Mouse (Mus musculus) ovary, postnatal 14 days (tissue): ENCODE measurements around the gene Pex14.
A peak's percentile ranks its signal among the peaks of the same experiment; 100 is the strongest.

Experiments used
- DNase-seq: peaks from one replicate; pipeline ENCODE4 v3.0.0; 2022; ENCODE audit warnings: low spot score

Gene Pex14

DNA sequence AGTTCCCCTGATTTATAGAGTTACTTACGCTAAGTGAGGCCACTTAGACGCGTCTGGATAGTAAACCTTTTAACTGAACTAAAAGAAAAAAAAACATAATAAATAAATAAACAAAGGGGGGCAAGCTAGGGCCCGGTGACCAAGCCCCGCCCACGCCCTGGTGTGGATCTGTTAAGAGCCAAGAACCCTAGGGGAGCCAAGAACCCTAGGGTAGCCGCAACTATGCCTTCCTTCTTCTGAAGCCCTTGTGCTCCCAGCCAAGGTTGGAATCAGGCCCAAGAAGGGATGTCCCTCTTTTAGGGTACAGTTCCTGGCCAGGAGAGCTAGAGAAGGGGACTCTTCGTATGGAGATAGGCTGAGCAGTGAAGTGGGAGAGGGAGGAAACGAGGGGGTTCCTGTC lies 176.3 kb downstream of the Pex14 start:
- DNase-seq, result no peak

DNA sequence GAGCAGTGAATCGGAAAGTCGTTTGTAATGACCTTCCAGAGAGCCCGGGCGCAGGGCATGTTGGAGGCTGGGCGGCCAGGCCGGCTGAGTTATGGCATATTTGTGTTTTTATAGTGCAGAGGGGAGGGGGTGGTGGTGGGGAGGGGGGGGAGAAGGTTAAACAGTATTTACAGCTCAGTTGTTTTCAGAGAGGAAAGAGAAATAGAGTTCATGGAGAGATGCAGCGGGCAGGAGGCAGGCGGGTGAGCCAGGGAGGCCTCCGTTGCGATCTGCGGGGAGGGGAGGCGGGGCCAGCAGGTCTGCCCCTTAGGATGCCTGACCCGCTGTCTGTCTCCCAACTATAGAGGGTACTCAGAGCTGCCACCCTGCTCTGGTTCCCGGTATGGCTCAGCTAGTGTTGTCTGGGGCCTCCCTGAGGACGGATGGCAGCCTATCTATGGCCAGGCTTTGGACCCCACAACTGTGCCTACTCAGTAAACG lies 177.4 kb downstream of the Pex14 start:
- DNase-seq, result no peak

DNA sequence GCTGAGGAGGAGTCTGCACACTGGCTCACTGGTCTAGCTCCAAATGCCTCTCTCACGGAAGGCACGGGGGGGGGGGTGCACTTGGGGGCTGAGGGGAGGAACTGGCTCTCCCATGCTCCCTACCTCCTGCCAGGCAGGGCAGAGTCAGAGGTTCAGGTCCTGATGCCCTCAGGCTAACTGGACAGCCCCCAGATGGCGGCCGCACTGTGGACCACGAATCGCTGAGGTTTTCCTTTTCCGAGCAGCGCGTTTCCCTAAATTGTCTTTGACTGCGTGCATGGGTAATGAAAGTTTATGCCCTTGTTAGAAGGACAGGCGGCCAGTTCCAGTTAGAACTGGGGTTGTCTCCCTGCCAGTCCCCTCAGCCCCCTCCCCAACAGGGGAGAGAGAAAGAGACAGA lies 179.1 kb downstream of the Pex14 start:
- no peak for DNase-seq

- DNase-seq, result no peak
These were observed 180.8 kb downstream of the Pex14 start for GRCm38 (mm10) chr4:148918707-148919447.

DNA sequence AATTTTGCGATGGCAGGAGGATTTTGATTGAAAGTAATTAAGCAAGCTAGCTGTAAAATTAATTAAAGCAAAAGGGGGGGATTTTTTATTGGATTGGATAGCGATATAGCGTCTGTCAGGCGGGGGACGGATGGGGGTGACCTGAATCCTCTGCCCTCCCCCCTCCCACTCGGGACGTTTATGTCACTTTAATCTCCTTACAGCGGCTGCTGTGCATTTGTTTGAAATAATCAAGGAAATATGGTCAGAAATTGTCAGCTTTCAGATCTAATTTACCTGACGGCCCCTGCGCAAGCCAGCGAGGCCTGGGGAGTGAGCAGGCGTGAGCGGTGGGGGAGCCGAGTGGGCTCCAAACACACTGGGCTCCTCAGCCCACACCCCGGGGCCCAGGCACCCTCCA lies 183.8 kb downstream of the Pex14 start:
- DNase-seq, result no peak

- DNase-seq, result peak; percentile 45
These were observed 184.6 kb downstream of the Pex14 start for GRCm38 (mm10) chr4:148914863-148915622.

DNA sequence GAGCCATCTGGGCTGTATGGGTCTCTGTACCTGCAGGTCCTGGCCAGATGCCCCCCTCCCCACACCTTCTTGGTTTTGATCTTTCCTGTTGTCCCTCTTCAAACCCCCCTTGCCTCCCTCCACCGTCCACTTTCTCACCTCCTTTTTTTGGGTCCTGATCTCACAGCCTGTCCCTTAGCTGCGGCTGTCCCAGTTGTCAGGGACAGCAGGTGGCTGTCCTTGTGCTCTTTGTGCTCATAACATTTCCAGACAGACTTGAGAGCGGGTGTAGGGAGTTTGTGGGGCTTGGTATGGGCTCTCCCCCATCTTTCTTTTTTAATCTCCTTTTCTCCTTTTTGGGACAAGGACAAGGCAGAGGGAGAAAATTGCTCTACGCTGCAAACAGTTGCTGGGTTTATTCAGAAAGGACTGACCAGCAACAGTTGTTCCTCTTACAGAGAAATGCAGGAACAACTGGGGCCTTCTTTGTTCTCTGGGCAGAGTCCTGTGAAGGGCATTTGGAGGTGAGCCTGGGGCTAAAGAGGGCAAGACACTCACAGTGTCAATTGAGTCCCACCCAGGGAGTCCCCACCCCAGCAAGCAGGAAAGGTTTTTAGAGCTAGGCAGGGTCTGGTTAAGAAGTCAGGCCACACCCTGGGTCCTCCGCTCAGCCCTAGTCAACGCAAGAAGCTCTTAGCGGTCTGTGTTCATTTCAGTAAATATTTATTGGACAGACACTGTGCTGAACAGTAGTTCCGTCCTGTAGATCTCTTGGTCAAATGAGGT lies 186.7 kb downstream of the Pex14 start:
- no peak for DNase-seq

GRCm38 (mm10) chr4:148912134-148912533 lies 187.5 kb downstream of the Pex14 start:
- DNase-seq, result no peak
